Mouse (Mus musculus) left cerebral cortex, postnatal 4 days (tissue): ENCODE results near the gene Serinc2. TPM values are rescaled to one million over a fixed set of nuclear protein-coding genes. Genes with fewer than 3 reads are reported as not detected.

ENCODE experiments used
- DNase-seq: peaks from one replicate; pipeline ENCODE4 v3.0.0-alpha.2; 2022
- intact Hi-C: fragments of 180-260 bp; cut with DNase I; formaldehyde crosslinking; loops from one replicate; pipeline ENCODE4 v1.15.1; 2025
- total RNA-seq, 2 experiments: library from RNA; stranded (reverse); gene quantifications; 2 replicates each; pipeline ENCODE4 v1.2.3; 2021

The Serinc2 gene
- 1 to 10 TPM; 8.5 to 9.2 TPM for total RNA-seq

DNA sequence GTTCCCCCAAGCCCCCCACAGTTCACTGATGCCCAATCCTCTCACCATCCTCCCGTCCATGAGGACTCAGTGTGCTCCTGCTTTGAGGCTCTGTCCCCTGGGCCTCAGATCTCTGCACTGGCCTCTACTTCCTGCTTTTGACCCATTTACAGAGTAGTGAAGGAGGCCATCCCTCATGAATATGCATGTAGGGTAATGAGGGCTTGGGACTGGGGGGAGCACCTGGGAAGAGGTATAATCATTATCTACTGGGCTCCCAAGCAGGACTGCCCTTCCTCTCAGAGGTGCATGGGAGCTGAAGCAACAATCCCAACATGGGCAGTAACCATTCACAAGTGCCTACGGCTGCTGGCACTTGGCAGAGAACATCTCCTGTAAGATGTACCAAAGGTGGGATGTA lies at the start of gene Serinc2:
Gene Serinc2, minus strand, starts transcription at position 101 of the 400 bp plus-strand sequence.
- intact Hi-C loops = no loop called here
- DNase-seq = no peak

DNA sequence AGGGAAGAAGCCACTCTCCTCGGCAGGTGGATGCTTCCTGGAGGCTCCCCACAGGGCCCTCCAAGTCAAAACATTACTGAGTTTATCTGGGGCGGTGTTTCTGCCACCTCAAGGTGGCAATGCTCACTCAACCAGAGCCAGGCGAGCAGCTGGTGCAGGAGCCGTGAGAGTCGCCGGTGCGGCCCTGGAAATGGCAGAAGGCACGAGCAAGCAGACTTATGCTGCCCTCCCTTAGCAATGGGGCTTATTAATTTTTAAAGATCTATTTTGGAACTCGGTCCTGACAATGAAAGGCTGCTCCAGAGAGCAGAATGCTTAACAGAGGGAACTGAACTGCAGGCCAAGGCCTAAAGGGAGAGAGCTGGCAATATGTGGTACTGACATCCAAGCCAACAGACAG lies 48.4 kb upstream of the Serinc2 start:
- DNase-seq = peak; percentile 45
- intact Hi-C loops = no loop called here

DNA sequence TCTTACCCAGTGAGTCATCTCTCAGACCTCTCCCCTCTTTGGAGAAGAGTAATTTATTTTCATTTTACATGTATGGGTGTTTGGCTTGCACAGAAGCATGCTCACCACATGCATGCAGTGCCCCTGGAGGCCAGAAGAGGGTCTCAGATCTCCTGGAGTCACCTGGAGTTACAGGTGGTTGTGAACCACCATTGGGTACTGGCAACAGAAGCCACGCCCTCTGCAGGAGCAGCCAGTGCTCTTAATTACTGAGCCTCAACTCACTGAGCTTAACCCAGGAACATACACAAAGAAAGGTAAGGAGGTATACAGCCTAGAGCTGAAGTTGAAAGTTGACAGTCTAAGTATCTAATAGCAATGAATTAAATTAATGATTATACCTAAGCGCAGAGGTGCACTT lies 46.4 kb upstream of the Serinc2 start:
- DNase-seq = no peak
- intact Hi-C loops = no loop called here

DNA sequence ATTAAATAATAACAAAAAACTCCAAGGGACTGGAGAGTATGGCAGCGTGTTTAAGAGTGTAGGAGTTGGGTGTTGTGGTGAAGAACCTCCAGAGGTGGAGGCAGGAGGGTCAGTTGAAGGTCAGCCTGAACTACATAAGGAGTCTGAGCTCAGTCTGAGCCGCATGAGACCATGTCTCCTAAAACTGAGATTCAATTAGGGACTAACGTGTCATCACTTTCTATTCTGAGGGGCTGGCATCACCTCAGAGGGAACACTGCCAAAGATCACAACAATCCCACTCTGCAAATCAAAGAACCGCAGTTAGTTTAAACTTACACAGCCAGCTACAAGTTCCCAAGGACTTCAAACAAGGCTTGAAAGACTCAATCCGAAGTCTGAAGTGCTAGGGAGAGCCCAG lies 44.6 kb upstream of the Serinc2 start:
- intact Hi-C loops = no loop called here
- no peak for DNase-seq

DNA sequence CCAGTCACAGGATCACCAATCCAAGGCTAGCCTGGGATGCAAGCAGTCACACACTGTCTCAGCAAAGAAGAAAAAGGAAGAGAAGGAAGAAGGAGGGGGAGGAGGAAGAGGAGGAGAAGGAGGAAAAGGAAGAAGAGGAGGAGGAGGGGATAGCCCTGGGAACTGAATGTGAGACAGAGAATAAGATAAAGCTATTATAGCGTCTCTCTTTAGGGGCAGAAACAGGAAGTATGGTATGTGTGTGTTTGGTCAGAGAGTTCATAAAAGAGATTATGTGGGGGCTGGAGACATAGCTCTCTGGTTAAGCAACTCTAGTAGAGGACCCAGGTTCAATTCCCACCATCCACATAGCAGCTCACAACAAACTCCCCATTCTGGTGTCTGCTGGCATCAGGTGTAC lies 44.2 kb upstream of the Serinc2 start:
- DNase-seq = no peak
- intact Hi-C loops = no loop called here

DNA sequence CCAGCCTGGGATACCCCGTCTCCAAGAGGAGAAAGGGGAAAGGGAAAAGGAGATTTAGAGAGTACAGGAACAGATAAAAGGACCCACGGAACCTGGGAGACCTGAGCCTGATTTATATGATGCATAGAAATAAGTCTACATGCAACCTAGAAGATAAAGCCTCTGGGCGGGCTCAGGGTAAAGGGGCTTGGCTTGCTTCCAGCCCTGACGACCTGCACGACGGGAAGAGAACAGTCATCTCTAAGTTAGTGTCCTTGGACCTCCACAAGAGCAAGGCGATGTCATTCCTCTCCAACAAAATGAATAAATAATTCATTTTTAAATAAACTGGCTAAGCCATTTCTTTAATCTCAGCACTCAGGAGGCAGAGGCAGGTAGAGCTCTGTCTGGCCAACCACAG lies 43.6 kb upstream of the Serinc2 start:
- DNase-seq = no peak
- intact Hi-C loops = no loop called here

DNA sequence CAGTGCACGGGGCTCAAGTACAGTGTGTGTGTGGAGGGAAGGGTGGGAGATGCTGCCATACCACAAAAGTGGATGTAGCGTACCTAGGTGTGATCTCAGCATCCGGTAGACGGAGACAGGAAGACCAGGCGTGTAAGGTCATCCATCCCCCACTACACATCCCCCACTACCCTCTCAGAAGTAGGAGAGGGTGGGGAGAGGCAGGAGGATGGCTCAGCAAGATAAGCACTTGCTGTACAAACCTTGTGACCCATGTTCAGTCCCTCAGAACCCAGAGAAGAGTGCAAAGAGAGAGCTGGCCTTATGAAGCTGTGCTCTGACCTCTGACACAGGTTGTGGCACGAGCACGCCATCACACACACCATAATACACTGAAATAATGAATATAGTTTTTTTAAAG lies 42.6 kb upstream of the Serinc2 start:
- DNase-seq = no peak
- intact Hi-C loops = no loop called here

DNA sequence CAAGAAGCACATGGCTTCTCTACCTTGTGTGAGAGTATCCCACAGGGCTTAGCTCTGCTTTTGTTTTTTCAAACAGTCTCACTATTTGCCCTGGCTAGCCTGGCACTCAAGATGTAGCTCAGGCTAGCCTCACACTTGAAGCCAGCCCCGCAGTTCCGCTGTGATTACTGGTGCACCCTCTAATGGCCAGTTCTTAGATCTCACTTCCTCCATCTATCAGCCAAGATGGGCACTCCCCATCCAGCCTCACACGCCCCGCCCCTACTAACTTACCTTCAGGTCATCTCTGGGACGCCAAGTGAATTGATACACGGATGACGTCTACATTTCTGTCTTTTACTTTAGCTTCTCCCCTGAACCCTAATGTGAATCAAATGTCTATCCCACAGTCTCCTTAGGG lies 40.6 kb upstream of the Serinc2 start:
- intact Hi-C loops = no loop called here
- DNase-seq = no peak

DNA sequence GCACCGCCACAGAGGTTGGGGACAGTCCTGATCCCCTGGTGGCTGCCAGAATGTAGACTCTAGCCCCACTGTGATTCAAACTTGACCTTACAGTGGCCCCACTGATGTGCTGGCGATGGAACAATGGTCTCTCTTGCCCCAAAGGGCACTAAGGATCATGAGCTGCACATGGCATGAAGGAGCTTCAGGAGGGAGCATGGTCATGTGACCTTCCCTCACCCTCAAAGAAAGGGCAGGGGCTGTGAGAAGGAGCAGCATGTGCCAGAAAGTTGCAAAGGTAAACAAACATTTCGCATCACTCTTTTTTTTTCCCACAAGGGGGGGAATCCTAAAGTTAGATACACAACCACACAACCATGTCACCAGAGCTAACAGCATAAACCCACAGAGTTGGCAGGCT lies 39.1 kb upstream of the Serinc2 start:
- intact Hi-C loops = no loop called here

DNA sequence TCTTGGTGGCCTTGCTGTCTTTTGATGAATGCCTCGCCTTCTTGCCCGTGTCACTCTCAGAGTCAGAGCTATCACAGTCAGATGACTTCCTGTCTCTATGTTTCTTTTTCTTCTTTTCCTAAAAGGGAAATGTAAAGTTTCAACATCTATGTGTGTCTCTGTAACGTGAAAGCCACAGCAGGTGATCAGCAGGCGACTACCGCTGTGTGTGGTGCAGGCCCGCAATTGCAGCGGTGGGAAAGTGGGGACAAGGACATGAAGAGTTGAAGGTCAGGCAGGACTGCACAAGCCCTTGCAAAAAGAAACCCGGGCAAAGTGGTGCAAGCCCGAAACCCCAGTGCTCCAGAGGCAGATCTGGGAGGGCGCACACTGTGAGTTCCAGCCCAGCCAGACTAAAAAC lies 37.7 kb upstream of the Serinc2 start:
- intact Hi-C loops = no loop called here
- no peak for DNase-seq

More for the DNA sequence above, 39.1 kb upstream of the Serinc2 start:
- DNase-seq = no peak

DNA sequence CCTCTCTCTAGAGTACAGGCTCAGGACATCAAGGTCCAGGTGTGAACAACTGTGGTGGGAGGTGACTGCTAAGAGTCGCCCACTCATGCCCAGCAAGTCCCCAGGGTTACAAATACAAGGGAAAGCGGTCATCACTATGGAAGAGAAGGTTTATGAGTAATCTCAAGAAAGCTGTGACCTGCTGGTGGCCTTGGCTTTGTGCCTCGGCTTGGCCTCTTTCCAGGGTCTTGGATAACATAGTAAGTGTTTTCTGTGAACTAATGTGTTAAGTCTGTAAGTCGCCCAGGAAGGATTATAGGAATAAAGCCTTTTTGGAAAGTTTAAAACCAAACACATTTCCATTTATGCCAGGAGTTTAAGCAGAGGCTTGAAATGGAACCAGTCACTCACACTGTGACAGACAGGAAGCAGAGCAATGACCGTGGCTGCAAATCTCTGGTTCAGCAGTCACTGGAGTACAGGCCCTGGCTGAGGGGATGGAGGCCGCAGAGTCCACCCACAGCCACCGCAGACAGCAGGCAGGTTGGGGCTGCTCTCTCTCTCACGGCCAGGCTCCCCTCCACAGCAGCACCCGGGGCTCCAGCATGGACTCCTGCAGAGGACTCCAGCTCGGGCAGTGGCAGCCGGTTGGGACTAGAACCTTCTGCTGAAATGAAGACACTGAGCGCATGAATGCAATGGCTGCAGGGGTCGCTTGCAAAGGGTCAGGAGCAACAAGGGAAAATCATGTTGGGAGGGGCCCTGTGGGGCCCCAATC lies 36.9 kb upstream of the Serinc2 start:
- intact Hi-C loops = no loop called here
- DNase-seq = peak; percentile 62

DNA sequence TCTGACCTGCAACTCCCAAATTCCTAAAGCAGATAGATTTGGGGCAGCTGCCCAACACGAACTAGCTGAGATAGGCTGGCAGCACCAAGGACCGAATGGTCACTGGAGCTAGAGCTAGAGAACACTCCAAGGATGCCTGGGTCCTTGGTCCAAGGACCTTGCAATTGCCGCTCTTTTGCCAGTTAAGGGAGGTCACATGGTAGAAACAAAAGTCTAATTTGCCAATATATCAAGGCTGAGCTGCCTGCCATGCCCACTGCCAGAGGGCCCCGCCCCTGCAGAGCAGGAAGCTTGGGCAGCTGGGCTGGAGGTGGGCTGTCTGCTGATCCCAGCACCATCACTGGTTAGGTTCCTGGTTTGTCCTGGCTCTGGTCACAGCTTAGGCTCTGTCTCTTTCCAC lies 34.5 kb upstream of the Serinc2 start:
- intact Hi-C loops = no loop called here

DNA sequence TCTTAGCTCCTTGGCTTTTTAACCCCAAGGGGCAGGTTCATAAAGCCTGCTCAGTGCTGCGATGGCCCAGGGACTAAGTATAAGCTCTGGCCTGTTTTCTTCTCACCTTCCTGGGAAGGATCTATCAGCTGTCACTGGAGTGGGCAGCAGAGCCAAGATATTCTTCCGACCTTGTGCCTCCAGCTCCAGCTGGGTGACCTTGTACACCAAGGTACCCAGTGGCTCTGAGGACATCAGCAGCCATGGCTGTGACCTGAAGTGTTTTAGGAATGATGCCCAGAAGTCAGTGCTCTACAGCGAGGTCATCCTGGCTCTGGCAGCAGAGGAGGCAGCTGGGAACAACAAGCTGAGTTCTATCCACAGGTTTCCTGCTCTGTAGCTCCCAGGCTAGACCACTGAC lies 33.5 kb upstream of the Serinc2 start:
- no peak for DNase-seq
- intact Hi-C loops = no loop called here

More for the DNA sequence above, 34.5 kb upstream of the Serinc2 start:
- DNase-seq = no peak

DNA sequence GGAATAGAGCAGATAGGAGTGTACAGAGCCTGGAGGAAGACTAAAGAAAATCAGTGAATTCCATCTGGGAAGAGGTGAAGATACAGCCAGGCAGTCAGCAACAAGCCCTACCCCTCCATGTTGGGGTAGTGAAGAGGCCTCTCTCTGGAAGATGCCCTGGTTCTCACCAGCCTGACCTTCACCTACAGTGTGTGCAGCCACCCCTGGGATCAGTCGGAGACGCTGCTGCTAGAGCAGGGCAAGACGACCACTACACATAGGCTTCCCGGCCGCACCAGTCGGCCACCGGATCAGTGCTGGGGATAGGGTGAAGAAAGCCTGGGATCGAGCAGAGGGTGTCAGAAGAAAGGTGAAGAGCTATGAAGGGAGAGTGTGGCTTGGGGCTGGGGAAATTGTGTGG lies 30.2 kb upstream of the Serinc2 start:
- intact Hi-C loops = no loop called here
- no peak for DNase-seq

DNA sequence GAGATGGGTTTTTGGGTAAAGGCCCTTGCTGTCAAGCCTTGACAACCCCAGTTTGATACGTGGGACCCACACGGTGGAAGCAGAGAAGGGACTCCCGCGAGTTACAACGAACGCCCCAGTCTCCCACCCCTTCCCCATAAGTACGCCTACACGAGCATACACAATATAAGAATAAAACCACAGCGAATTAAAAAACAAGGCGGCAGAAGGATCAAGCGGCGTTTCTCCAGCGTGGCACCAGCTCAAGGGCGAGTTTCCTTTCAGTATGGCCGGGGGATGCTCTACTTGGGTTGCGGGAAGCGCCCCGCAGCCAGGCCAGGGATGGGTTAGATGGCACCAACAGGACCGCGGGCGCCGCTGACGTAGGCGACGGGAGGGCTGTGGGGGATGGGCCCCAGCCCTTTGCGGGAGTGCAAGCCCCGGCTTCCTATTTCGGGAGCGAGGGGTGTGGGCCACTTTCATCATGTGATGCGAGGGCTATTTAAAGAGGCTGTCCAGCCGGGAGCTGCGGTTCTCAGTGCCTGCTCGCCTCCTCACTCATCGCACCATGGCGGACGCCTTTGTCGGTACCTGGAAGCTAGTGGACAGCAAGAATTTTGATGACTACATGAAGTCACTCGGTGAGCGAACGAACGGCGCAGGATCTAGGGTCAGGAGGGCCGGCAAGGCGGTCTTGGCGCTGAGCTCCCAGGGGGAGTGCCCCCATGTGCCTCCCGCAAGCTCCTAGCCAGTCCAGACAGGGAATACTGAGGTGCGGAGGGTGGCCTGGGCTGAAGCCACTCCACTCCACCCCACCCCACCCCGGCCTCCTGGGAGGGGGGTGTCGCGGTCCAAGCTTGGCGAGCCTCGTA lies 29.5 kb upstream of the Serinc2 start, which contains the start of the genes Fabp3 and Gm10570:
Gene Fabp3, plus strand, starts transcription at position 365 of the 851 bp plus-strand sequence.
Gene Gm10570, minus strand, starts transcription at position 444 of the 851 bp plus-strand sequence.
- peak; percentile 53 for DNase-seq
- intact Hi-C loops = no loop called here

DNA sequence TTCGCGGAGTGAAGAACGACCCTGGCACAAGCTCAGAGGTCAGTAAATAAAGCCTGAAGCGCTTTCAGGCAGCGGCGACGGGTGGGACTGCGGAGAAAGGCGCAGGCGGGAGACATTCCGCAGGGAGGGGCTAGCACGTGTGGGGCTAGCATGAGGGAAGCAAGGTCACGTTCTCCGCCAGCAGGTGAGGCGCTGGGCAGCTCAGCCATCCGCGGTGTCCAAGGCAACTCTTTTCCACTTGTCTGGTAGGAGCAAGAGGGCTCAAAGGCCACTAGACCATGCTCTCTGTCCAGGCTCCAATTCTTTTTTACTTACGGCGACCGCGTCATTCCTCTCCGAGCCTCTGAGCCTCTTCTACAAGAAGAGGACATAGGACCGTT lies 28.8 kb upstream of the Serinc2 start:
- intact Hi-C loops = no loop called here

DNA sequence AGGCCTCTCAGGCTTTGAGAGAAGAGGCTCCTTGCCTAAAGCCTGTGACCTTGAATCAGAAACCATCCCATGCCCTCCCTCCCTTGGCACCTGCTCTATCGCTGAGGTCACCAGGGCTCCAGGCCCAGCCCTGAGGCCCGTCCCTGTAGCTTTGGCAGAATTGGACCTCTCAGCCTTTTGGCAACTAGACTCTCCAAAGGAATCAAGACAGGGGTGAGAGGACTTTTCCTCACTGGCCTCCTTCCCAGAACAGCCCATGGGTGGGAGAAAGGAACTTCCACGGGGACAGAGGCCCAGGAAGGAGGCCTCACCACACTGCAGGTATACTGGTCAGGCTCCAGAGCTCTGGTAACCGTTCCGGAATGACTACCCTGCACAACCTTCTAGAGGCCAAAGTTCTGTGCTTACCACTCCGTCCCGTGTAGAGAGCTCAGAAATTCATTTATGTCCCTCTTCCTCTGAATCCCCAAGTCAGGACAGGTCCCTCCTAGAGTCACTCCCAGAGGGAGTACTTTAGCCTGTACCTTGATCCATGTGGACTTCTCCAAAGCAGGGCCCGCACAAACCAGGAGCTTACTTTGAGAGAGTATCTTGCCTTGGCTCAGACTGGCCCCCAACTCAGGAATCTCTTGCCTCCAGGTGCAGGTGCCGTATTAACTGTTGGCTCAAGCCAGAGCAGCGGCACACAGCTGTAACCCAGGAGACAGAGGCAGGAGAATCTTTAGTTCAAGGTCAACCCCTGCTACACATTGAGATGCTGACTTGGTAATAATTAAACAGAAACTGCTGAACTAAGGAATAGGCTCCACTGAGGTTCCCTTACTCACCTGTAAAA lies 28.0 kb upstream of the Serinc2 start:
- DNase-seq = no peak
- intact Hi-C loops = no loop called here

More for the DNA sequence above, 28.8 kb upstream of the Serinc2 start:
- peak; percentile 35 for DNase-seq

DNA sequence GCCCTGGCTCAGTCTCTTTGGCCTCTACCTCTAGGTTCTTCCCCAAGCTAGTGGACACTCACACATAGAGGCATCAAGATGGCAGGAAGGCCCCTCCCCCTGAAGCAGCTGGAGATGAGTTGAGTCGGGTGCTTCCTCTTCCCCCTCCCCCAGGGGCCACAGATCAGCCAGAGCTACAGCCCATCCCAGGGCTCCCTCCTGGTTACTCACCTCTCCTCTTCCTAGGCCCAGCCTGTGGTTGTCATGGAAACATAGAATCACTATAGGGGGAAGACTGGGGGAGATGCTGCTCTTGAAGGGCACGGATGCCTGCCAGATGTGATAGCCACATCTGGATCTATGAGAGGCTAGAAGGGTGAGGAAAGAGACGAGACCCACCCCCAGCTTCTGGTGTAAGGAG lies 25.7 kb upstream of the Serinc2 start:
- DNase-seq = no peak
- intact Hi-C loops = no loop called here

DNA sequence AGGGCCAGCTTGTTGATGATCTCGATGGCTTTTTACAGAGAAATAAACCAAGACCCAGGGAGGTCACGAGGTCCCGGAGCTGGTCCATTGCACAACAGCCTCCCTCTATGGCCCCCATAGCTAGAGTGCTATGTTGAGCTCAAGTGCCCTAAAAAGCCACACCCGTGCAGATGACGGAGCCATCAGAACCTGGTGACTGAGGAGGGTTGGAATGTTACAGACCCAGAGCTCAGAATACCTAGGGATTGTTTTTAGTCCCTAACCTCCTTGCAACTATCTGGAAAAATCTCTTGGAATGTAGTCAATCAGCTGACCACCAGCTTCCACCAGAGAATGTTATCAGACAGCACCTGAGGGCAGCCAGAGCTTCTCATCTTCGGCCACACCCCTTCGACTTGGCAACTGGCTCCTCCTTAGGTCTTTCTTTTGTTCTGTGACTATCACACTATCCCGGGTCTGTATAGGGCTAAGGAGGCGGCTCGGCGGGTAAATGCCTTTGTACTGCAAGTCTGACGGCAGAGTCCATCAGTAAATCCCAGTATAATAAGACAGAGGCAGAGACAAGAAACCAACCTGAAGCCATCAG lies 23.4 kb upstream of the Serinc2 start:
- intact Hi-C loops = no loop called here
- no peak for DNase-seq

DNA sequence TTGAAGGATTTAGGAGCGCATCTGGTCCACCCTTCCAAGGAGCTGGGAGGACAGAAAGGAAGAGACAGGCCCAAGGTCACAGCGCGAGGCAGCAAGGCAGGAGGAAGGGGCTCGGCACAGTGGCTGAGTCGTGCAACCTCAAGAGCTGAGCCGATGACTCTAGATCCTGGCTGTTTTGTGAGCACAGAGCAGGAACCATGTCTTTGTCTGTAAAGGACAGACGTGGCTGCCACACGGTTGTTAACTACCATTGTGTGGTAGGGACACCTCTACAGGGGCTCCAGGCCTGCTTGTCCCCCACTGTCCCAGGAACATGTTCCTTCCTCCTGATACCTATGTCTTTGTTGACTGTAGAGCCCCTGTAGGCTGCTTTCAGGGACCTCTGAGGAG lies 20.6 kb upstream of the Serinc2 start:
- intact Hi-C loops = no loop called here
- DNase-seq = no peak
